Mouse (Mus musculus): Measurements from ENCODE around the gene Cyp4f14.

The Cyp4f14 gene

GRCm38 (mm10) chr17:32917131-32917530 is at the start of gene Cyp4f14:
Gene Cyp4f14 (minus strand): TSS chr17:32917342.
- DNase-seq: peak; percentile 60

GRCm38 (mm10) chr17:32965623-32966290 is 48.6 kb upstream of the Cyp4f14 start, which contains the start of gene Zfp472:
Gene Zfp472 (plus strand): TSS chr17:32965814.
- DNase-seq: peak; percentile 95

GRCm38 (mm10) chr17:32965253-32965622 is 48.1 kb upstream of the Cyp4f14 start:
- DNase-seq: no peak

- peak; percentile 88 for DNase-seq
These were observed 34.3 kb upstream of the Cyp4f14 start for GRCm38 (mm10) chr17:32951441-32951840.

GRCm38 (mm10) chr17:32951006-32951405 is 33.9 kb upstream of the Cyp4f14 start:
- DNase-seq: no peak

- DNase-seq: no peak
These were observed 33.0 kb upstream of the Cyp4f14 start for GRCm38 (mm10) chr17:32950136-32950535.

- peak; percentile 93 for DNase-seq
These were observed 30.2 kb upstream of the Cyp4f14 start, which contains the start of gene Cyp4f13 for GRCm38 (mm10) chr17:32947215-32947914. Gene Cyp4f13 (minus strand): TSS chr17:32947402.

GRCm38 (mm10) chr17:32946716-32947115 is 29.6 kb upstream of the Cyp4f14 start:
- DNase-seq: no peak

- DNase-seq: no peak
These were observed 27.4 kb upstream of the Cyp4f14 start for GRCm38 (mm10) chr17:32944402-32945035.

- DNase-seq: no peak
These were observed 26.5 kb upstream of the Cyp4f14 start for GRCm38 (mm10) chr17:32943661-32944060.

GRCm38 (mm10) chr17:32939831-32940230 is 22.7 kb upstream of the Cyp4f14 start:
- no peak for DNase-seq

- DNase-seq: no peak
These were observed 10.7 kb upstream of the Cyp4f14 start for GRCm38 (mm10) chr17:32927803-32928202.

- DNase-seq: peak; percentile 70
These were observed 7.6 kb upstream of the Cyp4f14 start for GRCm38 (mm10) chr17:32924658-32925312.

GRCm38 (mm10) chr17:32923681-32924080 is 6.5 kb upstream of the Cyp4f14 start:
- no peak for DNase-seq

GRCm38 (mm10) chr17:32919123-32919522 is 2.0 kb upstream of the Cyp4f14 start:
- DNase-seq: no peak

GRCm38 (mm10) chr17:32916075-32916474 is 1.1 kb downstream of the Cyp4f14 start:
- no peak for DNase-seq

- no peak for DNase-seq
These were observed 11.0 kb downstream of the Cyp4f14 start for GRCm38 (mm10) chr17:32906172-32906571.

GRCm38 (mm10) chr17:32905239-32905638 is 11.9 kb downstream of the Cyp4f14 start:
- DNase-seq: peak; percentile 55

- DNase-seq: no peak
These were observed 12.7 kb downstream of the Cyp4f14 start for GRCm38 (mm10) chr17:32904414-32904813.

GRCm38 (mm10) chr17:32901751-32902525 is 15.2 kb downstream of the Cyp4f14 start:
- DNase-seq: no peak

GRCm38 (mm10) chr17:32895421-32895820 is 21.7 kb downstream of the Cyp4f14 start:
- no peak for DNase-seq

GRCm38 (mm10) chr17:32893901-32894300 is 23.2 kb downstream of the Cyp4f14 start:
- no peak for DNase-seq

Measured in cerebellum, adult 9-10 months (tissue).